Mouse (Mus musculus): Measurements from ENCODE around the gene Cpne6.

GRCm38 (mm10) chr14:55507801-55508200, 2.4 kb upstream of the Cpne6 start:
- TF ChIP-seq GATA1 (IDR thresholded peaks at IDR 0.05; ENCODE audit: borderline replicate concordance, low read length) (no peak), FLI1 (IDR thresholded peaks at IDR 0.05; ENCODE audit: low read length) (no peak)
